Mouse (Mus musculus): Measurements from ENCODE around the gene H2afx. TPM values are rescaled to one million over a fixed set of nuclear protein-coding genes. Genes with fewer than 3 reads are reported as not detected.
A peak's percentile ranks its signal among the peaks of the same experiment; 100 is the strongest.
"Not testable (repeated sequence)": the region's sequence is repeated elsewhere in the genome, so short reads cannot be mapped to it uniquely, and the experiment has no call there.

Gene H2afx
- polyA plus RNA-seq, 1 experiment = 347 TPM

- H3K79me2 ChIP-seq (ENCODE audit: control insufficient read depth, insufficient read depth) = no peaks in the 10 kb centered on the region
- no peak within 1 kb of the TSS for H3K4me3 ChIP-seq (ENCODE audit: insufficient read depth, poor library complexity, severe bottlenecking)
- no peaks in the 10 kb centered on the region for H3K79me3 ChIP-seq (ENCODE audit: low read depth)
- H3K27me3 ChIP-seq (ENCODE audit: control insufficient read depth, insufficient read depth, insufficient read length) = peaks cover 10% of the 10 kb centered on the region
- peaks cover 29% of the 10 kb centered on the region for H3K36me3 ChIP-seq (ENCODE audit: control insufficient read depth, insufficient read depth)
- H3ac ChIP-seq (ENCODE audit: control insufficient read depth, insufficient read length, low read depth) = no peak within 1 kb of the TSS
- no peak for TF ChIP-seq MYOD1 (IDR thresholded peaks at IDR 0.05; ENCODE audit: control insufficient read depth, insufficient read length, low read depth)
- TF ChIP-seq CEBPB (IDR thresholded peaks at IDR 0.05; ENCODE audit: low read depth) = no peak
- no peak for TF ChIP-seq USF1 (IDR thresholded peaks at IDR 0.05; ENCODE audit: low read depth)
- TF ChIP-seq FOSL1 (IDR thresholded peaks at IDR 0.05; ENCODE audit: insufficient read depth, low read length, poor library complexity, severe bottlenecking) = no peak
- no peak for TF ChIP-seq MYOG (IDR thresholded peaks at IDR 0.05; ENCODE audit: control insufficient read depth, extremely low read depth, insufficient read length)
- no peak for TF ChIP-seq CTCF (IDR thresholded peaks at IDR 0.05; ENCODE audit: control insufficient read depth, insufficient read depth, insufficient read length)
- TF ChIP-seq MAX (IDR thresholded peaks at IDR 0.05) = no peak
These were observed 46.2 kb upstream of the H2afx start, which contains the start of gene Abcg4 for GRCm38 (mm10) chr9:44288076-44288958. Abcg4 (minus strand) TSS chr9:44288615.

- Histone ChIP-seq H3ac (ENCODE audit: control insufficient read depth, insufficient read length, low read depth) (no peak overlapping the region), H3K27me3 (ENCODE audit: control insufficient read depth, insufficient read depth, insufficient read length) (peaks cover 10% of the 10 kb centered on the region), H3K4me3 (ENCODE audit: insufficient read depth, poor library complexity, severe bottlenecking) (no peak overlapping the region), H3K79me2 (ENCODE audit: control insufficient read depth, insufficient read depth) (no peaks in the 10 kb centered on the region), H3K36me3 (ENCODE audit: control insufficient read depth, insufficient read depth) (peaks cover 35% of the 10 kb centered on the region), H3K79me3 (ENCODE audit: low read depth) (no peaks in the 10 kb centered on the region)
- TF ChIP-seq MAX (IDR thresholded peaks at IDR 0.05) (no peak), USF1 (IDR thresholded peaks at IDR 0.05; ENCODE audit: low read depth) (peak; percentile 9)
These were observed 45.6 kb upstream of the H2afx start for GRCm38 (mm10) chr9:44288959-44289291.

GRCm38 (mm10) chr9:44292490-44292889 is 42.0 kb upstream of the H2afx start:
- H3K79me2 ChIP-seq (ENCODE audit: control insufficient read depth, insufficient read depth) = no peaks in the 10 kb centered on the region
- TF ChIP-seq MYOG (IDR thresholded peaks at IDR 0.05; ENCODE audit: control insufficient read depth, extremely low read depth, insufficient read length) (no peak), CTCF (IDR thresholded peaks at IDR 0.05; ENCODE audit: control insufficient read depth, insufficient read depth, insufficient read length) (peak; percentile 11)
- H3K36me3 ChIP-seq (ENCODE audit: control insufficient read depth, insufficient read depth) = peaks cover 62% of the 10 kb centered on the region
- H3ac ChIP-seq (ENCODE audit: control insufficient read depth, insufficient read length, low read depth) = no peak overlapping the region
- H3K79me3 ChIP-seq (ENCODE audit: low read depth) = no peaks in the 10 kb centered on the region
- H3K27me3 ChIP-seq (ENCODE audit: control insufficient read depth, insufficient read depth, insufficient read length) = peaks cover 4% of the 10 kb centered on the region
- no peak overlapping the region for H3K4me3 ChIP-seq (ENCODE audit: insufficient read depth, poor library complexity, severe bottlenecking)

GRCm38 (mm10) chr9:44300001-44300400 is 34.5 kb upstream of the H2afx start:
- peaks cover 56% of the 10 kb centered on the region for H3K36me3 ChIP-seq (ENCODE audit: control insufficient read depth, insufficient read depth)

GRCm38 (mm10) chr9:44305466-44306079 is 28.9 kb upstream of the H2afx start, which contains the start of gene Hinfp:
Hinfp (minus strand) TSS chr9:44305671.
- Histone ChIP-seq H3K27me3 (ENCODE audit: control insufficient read depth, insufficient read depth, insufficient read length) (no peaks in the 10 kb centered on the region), H3K36me3 (ENCODE audit: control insufficient read depth, insufficient read depth) (peaks cover 19% of the 10 kb centered on the region), H3K79me2 (ENCODE audit: control insufficient read depth, insufficient read depth) (peaks cover 29% of the 10 kb centered on the region), H3ac (ENCODE audit: control insufficient read depth, insufficient read length, low read depth) (peak within 1 kb of the TSS; percentile 87), H3K4me3 (ENCODE audit: insufficient read depth, poor library complexity, severe bottlenecking) (peak within 1 kb of the TSS; percentile 90), H3K79me3 (ENCODE audit: low read depth) (peaks cover 12% of the 10 kb centered on the region)
- TF ChIP-seq FOSL1 (IDR thresholded peaks at IDR 0.05; ENCODE audit: insufficient read depth, low read length, poor library complexity, severe bottlenecking) (no peak), MYOD1 (IDR thresholded peaks at IDR 0.05; ENCODE audit: control insufficient read depth, insufficient read length, low read depth) (no peak), MAX (IDR thresholded peaks at IDR 0.05) (peak; percentile 76), USF1 (IDR thresholded peaks at IDR 0.05; ENCODE audit: low read depth) (peak; percentile 16), CEBPB (IDR thresholded peaks at IDR 0.05; ENCODE audit: low read depth) (no peak), CTCF (IDR thresholded peaks at IDR 0.05; ENCODE audit: control insufficient read depth, insufficient read depth, insufficient read length) (no peak), MYOG (IDR thresholded peaks at IDR 0.05; ENCODE audit: control insufficient read depth, extremely low read depth, insufficient read length) (no peak)

More at GRCm38 (mm10) chr9:44300001-44300400, 34.5 kb upstream of the H2afx start:
- not testable (repeated sequence) for H3ac ChIP-seq (ENCODE audit: control insufficient read depth, insufficient read length, low read depth); H3K27me3 ChIP-seq (ENCODE audit: control insufficient read depth, insufficient read depth, insufficient read length); H3K4me3 ChIP-seq (ENCODE audit: insufficient read depth, poor library complexity, severe bottlenecking); H3K79me3 ChIP-seq (ENCODE audit: low read depth)
- peaks cover 24% of the 10 kb centered on the region for H3K79me2 ChIP-seq (ENCODE audit: control insufficient read depth, insufficient read depth)

GRCm38 (mm10) chr9:44306532-44306931 is 28.0 kb upstream of the H2afx start:
- Histone ChIP-seq H3K79me3 (ENCODE audit: low read depth) (peaks cover 12% of the 10 kb centered on the region), H3K4me3 (ENCODE audit: insufficient read depth, poor library complexity, severe bottlenecking) (no peak overlapping the region), H3K79me2 (ENCODE audit: control insufficient read depth, insufficient read depth) (peaks cover 29% of the 10 kb centered on the region), H3K36me3 (ENCODE audit: control insufficient read depth, insufficient read depth) (peaks cover 12% of the 10 kb centered on the region), H3ac (ENCODE audit: control insufficient read depth, insufficient read length, low read depth) (no peak overlapping the region), H3K27me3 (ENCODE audit: control insufficient read depth, insufficient read depth, insufficient read length) (no peaks in the 10 kb centered on the region)
- TF ChIP-seq MYOD1 (IDR thresholded peaks at IDR 0.05; ENCODE audit: control insufficient read depth, insufficient read length, low read depth) (no peak), MYOG (IDR thresholded peaks at IDR 0.05; ENCODE audit: control insufficient read depth, extremely low read depth, insufficient read length) (no peak), CEBPB (IDR thresholded peaks at IDR 0.05; ENCODE audit: low read depth) (no peak), MAX (IDR thresholded peaks at IDR 0.05) (no peak), FOSL1 (IDR thresholded peaks at IDR 0.05; ENCODE audit: insufficient read depth, low read length, poor library complexity, severe bottlenecking) (no peak), USF1 (IDR thresholded peaks at IDR 0.05; ENCODE audit: low read depth) (no peak), CTCF (IDR thresholded peaks at IDR 0.05; ENCODE audit: control insufficient read depth, insufficient read depth, insufficient read length) (no peak)

Data from C2C12 (cell line).